Comparison of ENCODE assay signal across 10 mouse cellular contexts in genomic region chr5:121114151-121114550, GRCm38 (mm10).
DNase-seq lines count a peak whose midpoint lies in the region; ATAC-seq and TF ChIP-seq lines count a peak whose summit lies in the region.
"Had no signal": no experiment of that assay in that cellular context is flagged by ENCODE, and none has a peak within 500 bp of the region (broad histone marks: within the 10 kb centered on the region; RNA-seq: fewer than 3 reads in every experiment).

No protein-coding gene starts in this region.

- TF ChIP-seq CTCF in stomach, postnatal 0 days (IDR thresholded peaks at IDR 0.05; ENCODE audit: low read depth): no peak

- peak; percentile 46 to 58 for DNase-seq in left cerebral cortex, postnatal 10 days (ENCODE audit: extremely low spot score in 1 of 2, low spot score in 2 of 2)
- DNase-seq in left cerebral cortex, postnatal 4 days: no peak
- peak; percentile 48 to 84 for DNase-seq in frontal cortex, adult 2 months (ENCODE audit: extremely low spot score in 1 of 2, low spot score in 1 of 2)
- peak; percentile 56 to 67 for DNase-seq in left cerebral cortex, postnatal 36 days (ENCODE audit: low spot score in 2 of 2)
- DNase-seq in right cerebral cortex, postnatal 4 days: peak; percentile 40
- no peak for DNase-seq in heart, postnatal 25 days (ENCODE audit: low spot score)
- DNase-seq in stomach, postnatal 0 days (ENCODE audit: low spot score): no peak

- no peak overlapping the region for H3K27ac ChIP-seq in stomach, postnatal 0 days (replicated peaks)
- H3K27ac ChIP-seq: lung, embryonic 15.5 days had no signal

- WGBS in stomach, postnatal 0 days: 58% methylated on average over 14 of the region's 14 CpGs

- ATAC-seq in stomach, postnatal 0 days (ENCODE audit: low FRiP score, low TSS enrichment): no peak
- ATAC-seq: Patski had no signal

- H3K9me3 ChIP-seq in stomach, postnatal 0 days (ENCODE audit: control insufficient read depth, low read length): no peaks in the 10 kb centered on the region
- H3K9me3 ChIP-seq: heart, embryonic 12.5 days; lung, embryonic 15.5 days had no signal

- no peak overlapping the region for H3K4me2 ChIP-seq in stomach, postnatal 0 days (replicated peaks; ENCODE audit: low read depth)
- H3K4me2 ChIP-seq: heart, embryonic 12.5 days; lung, embryonic 15.5 days had no signal

- no peaks in the 10 kb centered on the region for H3K27me3 ChIP-seq in stomach, postnatal 0 days (ENCODE audit: control insufficient read depth, insufficient read depth, low read length)
- H3K27me3 ChIP-seq: heart, embryonic 12.5 days; lung, embryonic 15.5 days; Patski had no signal

- no peaks in the 10 kb centered on the region for H3K4me1 ChIP-seq in stomach, postnatal 0 days (replicated peaks; ENCODE audit: control insufficient read depth, insufficient read depth)
- H3K4me1 ChIP-seq: lung, embryonic 15.5 days had no signal

- intact Hi-C loops in left cerebral cortex, postnatal 10 days (cut with DNase I): no loop called here
- intact Hi-C loops in left cerebral cortex, postnatal 4 days (cut with DNase I): no loop called here
- intact Hi-C loops in left cerebral cortex, postnatal 36 days (cut with DNase I): no loop called here
- intact Hi-C loops in heart, postnatal 25 days (cut with DNase I): no loop called here

- no peak overlapping the region for H3K4me3 ChIP-seq in stomach, postnatal 0 days (ENCODE audit: low read depth, low read length)
- H3K4me3 ChIP-seq: heart, embryonic 12.5 days; lung, embryonic 15.5 days had no signal

- H3K36me3 ChIP-seq in stomach, postnatal 0 days (ENCODE audit: control insufficient read depth, insufficient read depth, low read length): no peaks in the 10 kb centered on the region
- H3K36me3 ChIP-seq: heart, embryonic 12.5 days; lung, embryonic 15.5 days had no signal

- TF ChIP-seq EP300 in stomach, postnatal 0 days (optimal IDR thresholded peaks at IDR 0.05): no peak

- no peak overlapping the region for H3K9ac ChIP-seq in stomach, postnatal 0 days (ENCODE audit: low read length)
- H3K9ac ChIP-seq: heart, embryonic 12.5 days; lung, embryonic 15.5 days had no signal

Comparison
In these comparisons a context has a peak if more than half of its experiments do, and no peak if none do; other contexts are left out.
1. DNase-seq: peak in left cerebral cortex, postnatal 10 days (2 of 2), frontal cortex, adult 2 months (2 of 2), left cerebral cortex, postnatal 36 days (2 of 2) and right cerebral cortex, postnatal 4 days (single experiment); none in left cerebral cortex, postnatal 4 days (single experiment), heart, postnatal 25 days (single experiment) and stomach, postnatal 0 days (single experiment).